Mouse (Mus musculus) activated CD4-positive, CD25-positive, alpha-beta regulatory T cell (primary cell): ENCODE results near the gene Cherp. TPM values are rescaled to one million over a fixed set of nuclear protein-coding genes. Genes with fewer than 3 reads are reported as not detected.

Source experiments
- polyA plus RNA-seq, 2 experiments: library from polyadenylated mRNA; unstranded; fragments of 100-300 nt; shearing (Covaris generic); gene quantifications; one replicate each; pipeline ENCODE4 v1.2.1; 2017

The Cherp gene
- polyA plus RNA-seq: 10 to 100 TPM; 67.0 to 69.6 TPM

GRCm38 (mm10) chr8:72474826-72475546 is at the start of gene Cherp:
Gene Cherp, minus strand, starts transcription at chr8:72475226.

GRCm38 (mm10) chr8:72491680-72492621 is 16.9 kb upstream of the Cherp start, which contains the start of gene Slc35e1:
Gene Slc35e1, minus strand, starts transcription at chr8:72492614.

DNA sequence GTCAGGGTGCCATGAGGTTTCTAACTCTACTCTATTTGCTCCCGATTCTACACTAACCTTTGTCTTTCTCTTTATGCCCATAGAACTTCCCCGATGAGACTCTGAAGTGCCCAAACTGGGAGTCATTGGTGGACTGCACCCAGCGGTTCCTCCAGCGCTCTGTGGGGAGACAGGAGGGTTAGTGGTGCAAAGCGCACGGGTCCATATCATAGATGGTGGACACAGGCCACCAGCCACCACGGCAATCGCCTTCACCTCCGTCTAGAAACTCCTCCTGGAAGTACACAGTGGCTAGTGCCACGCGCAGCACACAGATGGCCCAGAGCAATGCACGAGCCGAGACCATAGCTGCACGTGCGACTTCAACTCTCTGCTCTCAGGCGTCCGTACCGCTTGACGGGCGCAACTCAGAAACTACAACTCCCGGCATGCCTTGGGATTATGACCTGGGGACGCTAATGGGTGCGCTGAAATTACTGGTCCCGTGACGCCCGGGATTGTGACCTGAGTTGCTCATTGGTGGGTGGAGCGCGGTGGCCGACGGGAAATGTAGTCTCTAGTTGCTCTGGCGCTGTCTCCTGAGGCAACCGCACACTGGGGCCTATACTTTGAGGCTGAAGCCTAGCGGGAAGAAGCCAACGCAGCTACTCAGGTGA is 31.6 kb downstream of the Cherp start, which contains the start of the genes Calr3 and 1700030K09Rik:
Calr3 (minus strand) TSS at position 533 of the 656 bp plus-strand sequence.
1700030K09Rik (plus strand) TSS at position 543 of the 656 bp plus-strand sequence.

DNA sequence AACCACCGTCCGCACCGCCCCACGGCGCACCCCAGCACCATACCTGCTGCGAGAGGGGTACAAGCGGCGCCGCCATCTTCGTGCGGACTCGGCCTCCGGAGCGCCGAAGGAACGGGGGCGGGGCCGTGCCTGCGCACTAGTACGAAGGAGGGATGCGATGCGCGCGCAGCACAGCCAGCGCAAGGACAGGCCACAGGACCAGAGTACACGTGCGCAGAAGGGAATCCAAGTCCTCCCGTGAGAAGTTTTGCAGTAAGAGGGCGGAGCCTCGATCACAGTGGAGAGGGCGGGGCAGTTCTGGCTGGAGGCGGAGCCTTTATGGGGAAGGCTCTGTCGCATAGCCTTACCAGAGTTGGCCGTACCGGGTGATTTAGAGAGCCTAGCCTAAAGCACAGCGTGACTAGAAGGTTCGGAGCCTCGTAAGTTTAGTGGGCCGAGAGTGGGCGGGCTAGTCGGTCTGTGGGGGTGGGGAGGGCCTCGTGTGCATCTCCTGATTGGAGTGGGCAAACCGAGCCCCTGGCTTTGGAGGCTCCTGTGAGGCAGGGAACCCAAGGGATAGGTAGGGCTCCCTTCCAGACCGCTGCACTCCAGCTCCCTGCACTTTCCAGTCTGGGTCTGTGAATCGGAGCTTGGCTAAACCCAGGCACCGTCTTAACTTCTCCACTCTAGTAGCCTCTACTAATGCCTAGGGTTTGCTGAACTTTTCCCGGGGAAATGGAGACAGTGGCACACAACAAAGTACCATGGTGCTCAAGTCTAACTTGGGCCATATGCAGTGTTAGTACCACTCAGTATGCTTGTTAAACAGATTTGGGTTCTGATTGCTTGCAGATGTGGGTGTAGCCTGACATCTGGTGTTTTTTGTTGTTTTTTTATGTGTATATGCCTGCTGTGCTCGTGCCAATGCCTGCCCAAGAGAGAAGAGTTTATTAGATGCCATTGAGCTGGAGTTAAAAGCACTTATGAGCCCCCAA is 53.4 kb downstream of the Cherp start, which contains the start of gene Eps15l1:
Eps15l1 (minus strand) TSS at position 99 of the 974 bp plus-strand sequence.

Other genes starting within 250 kb of the Cherp start
- 100 to 1,000 TPM; 171 to 175 TPM for gene Ap1m1, start 235.2 kb downstream of the Cherp start, polyA plus RNA-seq
- 1 to 10 TPM; 4.1 to 5.1 TPM for gene Gm10282, start 170.0 kb downstream of the Cherp start, polyA plus RNA-seq
- 100 to 1,000 TPM; 511 to 553 TPM for gene Klf2, start 156.2 kb downstream of the Cherp start, polyA plus RNA-seq
- gene Eps15l1, start 53.8 kb downstream of the Cherp start, polyA plus RNA-seq: 10 to 100 TPM; 44.2 to 44.3 TPM
- gene Calr3, start 31.4 kb downstream of the Cherp start, polyA plus RNA-seq: under 1 TPM; 0.18 to 1.00 TPM
- gene 1700030K09Rik, start 31.3 kb downstream of the Cherp start, polyA plus RNA-seq: 1 to 10 TPM; 5.7 to 7.3 TPM
- 10 to 100 TPM; 26.2 to 47.5 TPM for gene Slc35e1, start 17.4 kb upstream of the Cherp start, polyA plus RNA-seq
- 10 to 100 TPM; 12.7 to 16.1 TPM for gene Med26, start 73.0 kb upstream of the Cherp start, polyA plus RNA-seq
- gene Smim7, start 95.9 kb upstream of the Cherp start, polyA plus RNA-seq: 10 to 100 TPM; 58.1 to 69.0 TPM
- 1 to 10 TPM in 1 of 2 experiments, under 1 TPM in 1; 0.79 to 1.4 TPM for gene Tmem38a, start 96.8 kb upstream of the Cherp start, polyA plus RNA-seq
- gene Nwd1, start 171.5 kb upstream of the Cherp start, polyA plus RNA-seq: under 1 TPM in 1 of 2 experiments, not detected in 1; 0.17 TPM
- gene Sin3b, start 248.1 kb upstream of the Cherp start, polyA plus RNA-seq: 100 to 1,000 TPM; 226 to 275 TPM